Mouse (Mus musculus): ENCODE data around the gene Sptbn4. TPM values are rescaled to one million over a fixed set of nuclear protein-coding genes. Genes with fewer than 3 reads are reported as not detected.

Sptbn4 gene
- polyA plus RNA-seq, 1 experiment from 2014 or later: 0.43 TPM

GRCm38 (mm10) chr7:27473156-27473834 is 25.8 kb upstream of the Sptbn4 start, which contains the start of gene Sertad3:
Sertad3 (plus strand) TSS chr7:27473768.
- ATAC-seq: peak; percentile 89
- Histone ChIP-seq H3K4me1 (0 out of 2 replicates have a peak, but pooled peaks cover 14% of the 10 kb centered on the region), H3K4me2 (peak within 1 kb of the TSS; percentile 71), H3K27me3 (no peaks in the 10 kb centered on the region), H3K9ac (peak within 1 kb of the TSS; percentile 70), H3K27ac (peak within 1 kb of the TSS; percentile 75), H3K4me3 (peak within 1 kb of the TSS; percentile 74), H3K9me3 (replicated peaks) (no peaks in the 10 kb centered on the region), H3K36me3 (ENCODE audit: poor library complexity, severe bottlenecking) (peaks cover 17% of the 10 kb centered on the region)
- under 1% methylated on average over 36 of the region's 36 CpGs for WGBS

GRCm38 (mm10) chr7:27472596-27472995 is 25.1 kb upstream of the Sptbn4 start:
- no peak for ATAC-seq
- H3K27ac ChIP-seq: peak overlapping the region; percentile 40; the same call in 1 of the 2 replicates
- 0 out of 2 replicates have a peak, but pooled peaks cover 14% of the 10 kb centered on the region for H3K4me1 ChIP-seq
- H3K4me2 ChIP-seq: peak overlapping the region; percentile 71
- no peaks in the 10 kb centered on the region for H3K9me3 ChIP-seq (replicated peaks)
- WGBS: 47% methylated on average over 7 of the region's 7 CpGs
- H3K9ac ChIP-seq: no peak overlapping the region; the same call in 1 of the 2 replicates
- peak overlapping the region; percentile 74 for H3K4me3 ChIP-seq
- peaks cover 12% of the 10 kb centered on the region for H3K36me3 ChIP-seq (ENCODE audit: poor library complexity, severe bottlenecking)
- H3K27me3 ChIP-seq: no peaks in the 10 kb centered on the region

- Histone ChIP-seq H3K4me1 (0 out of 2 replicates have a peak, but pooled peaks cover 14% of the 10 kb centered on the region), H3K36me3 (ENCODE audit: poor library complexity, severe bottlenecking) (peaks cover 6% of the 10 kb centered on the region), H3K4me2 (no peak overlapping the region), H3K9me3 (replicated peaks) (no peaks in the 10 kb centered on the region), H3K27ac (no peak overlapping the region), H3K9ac (no peak overlapping the region), H3K4me3 (no peak overlapping the region), H3K27me3 (no peaks in the 10 kb centered on the region)
- ATAC-seq: no peak
- 90% methylated on average over 11 of the region's 11 CpGs for WGBS
Measured at GRCm38 (mm10) chr7:27471390-27472120, 24.1 kb upstream of the Sptbn4 start.

GRCm38 (mm10) chr7:27467648-27468047 is 20.2 kb upstream of the Sptbn4 start:
- Histone ChIP-seq H3K4me1 (0 out of 2 replicates have a peak, but pooled peaks cover 4% of the 10 kb centered on the region), H3K27ac (no peak overlapping the region), H3K9me3 (replicated peaks) (no peaks in the 10 kb centered on the region), H3K27me3 (no peaks in the 10 kb centered on the region), H3K4me3 (no peak overlapping the region), H3K9ac (no peak overlapping the region), H3K4me2 (no peak overlapping the region), H3K36me3 (ENCODE audit: poor library complexity, severe bottlenecking) (no peaks in the 10 kb centered on the region)
- WGBS: 28% methylated on average over 4 of the region's 4 CpGs
- no peak for ATAC-seq

GRCm38 (mm10) chr7:27460477-27460876 is 13.0 kb upstream of the Sptbn4 start:
- WGBS: 86% methylated on average over 6 of the region's 6 CpGs

GRCm38 (mm10) chr7:27459640-27460039 is 12.2 kb upstream of the Sptbn4 start:
- Histone ChIP-seq H3K27me3 (no peaks in the 10 kb centered on the region), H3K36me3 (ENCODE audit: poor library complexity, severe bottlenecking) (no peaks in the 10 kb centered on the region), H3K4me2 (no peak overlapping the region), H3K4me1 (no peaks in the 10 kb centered on the region), H3K27ac (no peak overlapping the region), H3K9ac (no peak overlapping the region), H3K9me3 (replicated peaks) (no peaks in the 10 kb centered on the region), H3K4me3 (no peak overlapping the region)
- 88% methylated on average over 5 of the region's 5 CpGs for WGBS
- no peak for ATAC-seq

More at GRCm38 (mm10) chr7:27460477-27460876, 13.0 kb upstream of the Sptbn4 start:
- no peaks in the 10 kb centered on the region for H3K9me3 ChIP-seq (replicated peaks)
- H3K4me2 ChIP-seq: no peak overlapping the region
- H3K9ac ChIP-seq: no peak overlapping the region
- ATAC-seq: no peak
- H3K4me1 ChIP-seq: no peaks in the 10 kb centered on the region
- no peaks in the 10 kb centered on the region for H3K36me3 ChIP-seq (ENCODE audit: poor library complexity, severe bottlenecking)
- no peak overlapping the region for H3K27ac ChIP-seq
- no peak overlapping the region for H3K4me3 ChIP-seq
- H3K27me3 ChIP-seq: no peaks in the 10 kb centered on the region

GRCm38 (mm10) chr7:27458614-27459013 is 11.1 kb upstream of the Sptbn4 start:
- H3K4me2 ChIP-seq: no peak overlapping the region
- H3K4me3 ChIP-seq: no peak overlapping the region
- no peaks in the 10 kb centered on the region for H3K36me3 ChIP-seq (ENCODE audit: poor library complexity, severe bottlenecking)
- H3K4me1 ChIP-seq: no peaks in the 10 kb centered on the region
- H3K27ac ChIP-seq: no peak overlapping the region
- H3K9me3 ChIP-seq (replicated peaks): no peaks in the 10 kb centered on the region
- no peaks in the 10 kb centered on the region for H3K27me3 ChIP-seq
- no peak for ATAC-seq
- H3K9ac ChIP-seq: no peak overlapping the region
- 88% methylated on average over 4 of the region's 4 CpGs for WGBS

- no peak for ATAC-seq
- Histone ChIP-seq H3K27me3 (no peaks in the 10 kb centered on the region), H3K4me1 (no peaks in the 10 kb centered on the region), H3K4me3 (no peak overlapping the region), H3K9me3 (replicated peaks) (no peaks in the 10 kb centered on the region), H3K27ac (no peak overlapping the region), H3K36me3 (ENCODE audit: poor library complexity, severe bottlenecking) (no peaks in the 10 kb centered on the region), H3K4me2 (no peak overlapping the region), H3K9ac (no peak overlapping the region)
- 92% methylated on average over 3 of the region's 3 CpGs for WGBS
Measured at GRCm38 (mm10) chr7:27455273-27455672, 7.8 kb upstream of the Sptbn4 start.

- 84% methylated on average over 10 of the region's 10 CpGs for WGBS
- no peaks in the 10 kb centered on the region for H3K4me1 ChIP-seq
- H3K4me3 ChIP-seq: no peak overlapping the region
- H3K27me3 ChIP-seq: no peaks in the 10 kb centered on the region
- no peak for ATAC-seq
- no peak overlapping the region for H3K9ac ChIP-seq
- H3K4me2 ChIP-seq: no peak overlapping the region
- H3K27ac ChIP-seq: no peak overlapping the region
- no peaks in the 10 kb centered on the region for H3K9me3 ChIP-seq (replicated peaks)
- H3K36me3 ChIP-seq (ENCODE audit: poor library complexity, severe bottlenecking): no peaks in the 10 kb centered on the region
Measured at GRCm38 (mm10) chr7:27454461-27455121, 7.1 kb upstream of the Sptbn4 start.

GRCm38 (mm10) chr7:27452206-27452770 is 4.8 kb upstream of the Sptbn4 start:
- no peak overlapping the region for H3K4me3 ChIP-seq
- no peaks in the 10 kb centered on the region for H3K27me3 ChIP-seq
- H3K36me3 ChIP-seq (ENCODE audit: poor library complexity, severe bottlenecking): no peaks in the 10 kb centered on the region
- H3K4me1 ChIP-seq: peaks cover 3% of the 10 kb centered on the region
- H3K9me3 ChIP-seq (replicated peaks): no peaks in the 10 kb centered on the region
- WGBS: 54% methylated on average over 13 of the region's 13 CpGs
- H3K4me2 ChIP-seq: no peak overlapping the region
- no peak for ATAC-seq
- H3K27ac ChIP-seq: no peak overlapping the region
- no peak overlapping the region for H3K9ac ChIP-seq

GRCm38 (mm10) chr7:27451359-27451758 is 3.9 kb upstream of the Sptbn4 start:
- H3K4me1 ChIP-seq: peaks cover 12% of the 10 kb centered on the region
- H3K36me3 ChIP-seq (ENCODE audit: poor library complexity, severe bottlenecking): no peaks in the 10 kb centered on the region
- H3K9me3 ChIP-seq (replicated peaks): no peaks in the 10 kb centered on the region
- no peak overlapping the region for H3K4me3 ChIP-seq
- H3K4me2 ChIP-seq: no peak overlapping the region
- H3K9ac ChIP-seq: no peak overlapping the region
- WGBS: 90% methylated on average over 2 of the region's 2 CpGs
- no peak for ATAC-seq
- no peak overlapping the region for H3K27ac ChIP-seq
- H3K27me3 ChIP-seq: peaks cover 9% of the 10 kb centered on the region

Measured in forebrain, embryonic 13.5 days (tissue).